Comparison of ENCODE assay signal across 16 mouse cellular contexts in genomic region chr4:86686009-86686366, GRCm38 (mm10). TPM values are rescaled to one million over a fixed set of nuclear protein-coding genes. Genes with fewer than 3 reads are reported as not detected.
A peak's percentile ranks its signal among the peaks of the same experiment; 100 is the strongest.
DNase-seq lines count a peak whose midpoint lies in the region; ATAC-seq and TF ChIP-seq lines count a peak whose summit lies in the region.
"Had no signal": no experiment of that assay in that cellular context is flagged by ENCODE, and none has a peak within 500 bp of the region (broad histone marks: within the 10 kb centered on the region; RNA-seq: fewer than 3 reads in every experiment).

No protein-coding gene starts in this region.

- peak overlapping the region; percentile 55 for H3K27ac ChIP-seq in lung, embryonic 15.5 days
- H3K27ac ChIP-seq in bone marrow macrophage, adult 2 months (ENCODE audit: insufficient read depth, low read depth, low read length) = peak overlapping the region; percentile 49
- H3K27ac ChIP-seq: embryonic facial prominence, embryonic 13.5 days; forebrain, embryonic 10.5 days; neural tube, embryonic 13.5 days; stomach, postnatal 0 days had no signal

- H3K9ac ChIP-seq in lung, embryonic 15.5 days = no peak overlapping the region
- H3K9ac ChIP-seq: embryonic facial prominence, embryonic 13.5 days; neural tube, embryonic 13.5 days had no signal

- no peaks in the 10 kb centered on the region for H3K27me3 ChIP-seq in lung, embryonic 15.5 days
- no peaks in the 10 kb centered on the region for H3K27me3 ChIP-seq in myocyte (ENCODE audit: control insufficient read depth, insufficient read depth, insufficient read length)
- H3K27me3 ChIP-seq: embryonic facial prominence, embryonic 13.5 days; neural tube, embryonic 13.5 days had no signal

- H3K36me3 ChIP-seq in lung, embryonic 15.5 days = no peaks in the 10 kb centered on the region
- no peaks in the 10 kb centered on the region for H3K36me3 ChIP-seq in myocyte (ENCODE audit: control insufficient read depth, insufficient read depth)
- H3K36me3 ChIP-seq: embryonic facial prominence, embryonic 13.5 days; forebrain, embryonic 10.5 days; G1E; neural tube, embryonic 13.5 days had no signal

- TF ChIP-seq POLR2A in bone marrow macrophage, adult 2 months (IDR thresholded peaks at IDR 0.05; ENCODE audit: borderline replicate concordance, low read depth, low read length) = no peak
- no peak for TF ChIP-seq POLR2A in myocyte (IDR thresholded peaks at IDR 0.05; ENCODE audit: insufficient read length, low read depth)

- H3K4me3 ChIP-seq in lung, embryonic 15.5 days = no peak overlapping the region
- no peak overlapping the region for H3K4me3 ChIP-seq in bone marrow macrophage, adult 2 months (ENCODE audit: insufficient read depth, low read length)
- H3K4me3 ChIP-seq in myocyte = no peak overlapping the region
- H3K4me3 ChIP-seq: embryonic facial prominence, embryonic 13.5 days; forebrain, embryonic 10.5 days; neural tube, embryonic 13.5 days had no signal

- no peak overlapping the region for H3K4me2 ChIP-seq in lung, embryonic 15.5 days
- H3K4me2 ChIP-seq in myocyte (ENCODE audit: low read depth) = peak overlapping the region; percentile 41
- H3K4me2 ChIP-seq: embryonic facial prominence, embryonic 13.5 days; heart, embryonic 11.5 days; neural tube, embryonic 13.5 days had no signal

- H3K79me2 ChIP-seq in myocyte (ENCODE audit: control insufficient read depth, insufficient read depth) = no peaks in the 10 kb centered on the region

- H3K9me3 ChIP-seq in lung, embryonic 15.5 days = no peaks in the 10 kb centered on the region
- H3K9me3 ChIP-seq: embryonic facial prominence, embryonic 13.5 days; forebrain, embryonic 10.5 days; G1E; neural tube, embryonic 13.5 days had no signal

- no peak for TF ChIP-seq CTCF in bone marrow macrophage, adult 2 months (IDR thresholded peaks at IDR 0.05; ENCODE audit: low read depth, low read length)

- peaks cover 27% of the 10 kb centered on the region for H3K4me1 ChIP-seq in lung, embryonic 15.5 days
- peaks cover 55% of the 10 kb centered on the region for H3K4me1 ChIP-seq in bone marrow macrophage, adult 2 months (ENCODE audit: control insufficient read depth, insufficient read depth, low read length)
- H3K4me1 ChIP-seq: forebrain, embryonic 10.5 days; neural tube, embryonic 13.5 days had no signal

- no peak for DNase-seq in lung, postnatal 14 days
- DNase-seq in adrenal gland, adult 8-10 months = peak; percentile 83
- no peak for DNase-seq in urinary bladder, adult 2 months (ENCODE audit: low spot score)
- no peak for DNase-seq in spleen, postnatal 4 days (ENCODE audit: low spot score in 2 of 2)
- DNase-seq: cerebellum, adult 18-20 months; gastrocnemius, postnatal 25 days had no signal

- no peak for ATAC-seq in lung, embryonic 15.5 days (ENCODE audit: borderline replicate concordance, extremely low read depth, low FRiP score, low TSS enrichment)
- ATAC-seq: inflammation-experienced regulatory T-cells, adult 6 months had no signal

- WGBS in lung, embryonic 15.5 days = 26% methylated on average over 2 of the region's 2 CpGs

- no peak overlapping the region for H3ac ChIP-seq in myocyte (ENCODE audit: control insufficient read depth, insufficient read length)

TF ChIP-seq in myocyte, 11 proteins besides CTCF, POLR2A, EP300 and RAD21:
- no peak for TF ChIP-seq REST (IDR thresholded peaks at IDR 0.05; ENCODE audit: insufficient read depth, insufficient read length)
- TF ChIP-seq MAX (IDR thresholded peaks at IDR 0.05; ENCODE audit: low read depth) = no peak
- TF ChIP-seq MYOG (IDR thresholded peaks at IDR 0.05; ENCODE audit: control insufficient read depth in 1 of 3, insufficient read depth in 1 of 3, insufficient read length in 2 of 3, low read depth in 2 of 3) = no peak
- TF ChIP-seq TCF12 (IDR thresholded peaks at IDR 0.05; ENCODE audit: insufficient read depth, poor library complexity, severe bottlenecking) = no peak
- no peak for TF ChIP-seq TCF3 (IDR thresholded peaks at IDR 0.05; ENCODE audit: insufficient read length, low read depth)
- no peak for TF ChIP-seq MYOD1 (IDR thresholded peaks at IDR 0.05; ENCODE audit: control insufficient read depth in 1 of 3, insufficient read length in 2 of 3, low read depth in 2 of 3)
- no peak for TF ChIP-seq POLR2AphosphoS2 (IDR thresholded peaks at IDR 0.05; ENCODE audit: insufficient read length, low read depth)
- TF ChIP-seq CEBPB (IDR thresholded peaks at IDR 0.05; ENCODE audit: insufficient read depth, poor library complexity, severe bottlenecking) = no peak
- no peak for TF ChIP-seq USF1 (IDR thresholded peaks at IDR 0.05; ENCODE audit: low read depth)
- TF ChIP-seq E2F4 (IDR thresholded peaks at IDR 0.05; ENCODE audit: insufficient read depth) = no peak
- no peak for TF ChIP-seq SRF (IDR thresholded peaks at IDR 0.05; ENCODE audit: control insufficient read depth, insufficient read length, low read depth)
TF ChIP-seq in myocyte: peak in this region for 0.

RNA-seq across cellular contexts. Expression of gene Plin2, which starts 16.1 kb away (rescaled TPM):
- polyA plus RNA-seq in lung, embryonic 15.5 days (2015; fragmentation: Nextera tagmentation; extraction: Ambion mirVana) = 124 and 134 TPM in 2 replicates
- total RNA-seq in adrenal gland, adult 8-10 months (2022) = 100 to 1,000 TPM; 294 to 506 (median 406) TPM
- 397 and 415 TPM in 2 replicates for polyA plus RNA-seq in bone marrow macrophage, adult 2 months (2012; ENCODE audit: insufficient read depth, insufficient read length, missing spikeins)
- polyA plus RNA-seq in myocyte (2012; fragmentation: generic; extraction: Trizol) = 247 TPM
- 129 and 151 TPM in 2 replicates for polyA plus RNA-seq in urinary bladder, adult 2 months (2012; rRNA removed)
